Mouse (Mus musculus) heart, postnatal 4 days (tissue): Measurements from ENCODE around the gene Sugct. TPM values are rescaled to one million over a fixed set of nuclear protein-coding genes. Genes with fewer than 3 reads are reported as not detected.

Source experiments
- DNase-seq: peaks from one replicate; pipeline ENCODE4 v3.0.0; 2021
- total RNA-seq, 2 experiments: library from RNA; stranded (reverse); gene quantifications; 2 replicates each; pipeline ENCODE4 v1.2.3; 2021

Sugct gene
- total RNA-seq, 2 experiments from 2014 or later = 1.2 TPM

- DNase-seq = no peak
These were observed 404.3 kb downstream of the Sugct start for GRCm38 (mm10) chr13:17291057-17291456.

DNA sequence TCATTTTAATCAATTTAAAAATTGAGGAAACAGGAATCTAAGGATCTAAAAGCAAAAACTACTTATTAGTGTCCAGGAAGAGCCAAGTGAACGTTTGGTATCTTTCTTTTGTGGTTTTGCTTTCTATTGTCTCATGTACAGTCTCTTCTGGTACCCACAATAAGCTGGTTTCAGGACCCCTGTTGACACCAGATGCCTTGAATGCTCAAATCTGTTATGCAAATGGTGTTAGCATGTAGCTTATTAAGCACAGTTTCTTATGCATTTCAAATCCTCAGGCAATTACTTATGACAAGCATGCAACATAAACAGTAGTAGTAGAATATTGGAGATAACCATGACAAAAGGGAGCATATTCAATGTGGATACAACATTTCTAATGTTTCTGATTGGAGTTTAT lies 407.0 kb downstream of the Sugct start:
- no peak for DNase-seq

DNA sequence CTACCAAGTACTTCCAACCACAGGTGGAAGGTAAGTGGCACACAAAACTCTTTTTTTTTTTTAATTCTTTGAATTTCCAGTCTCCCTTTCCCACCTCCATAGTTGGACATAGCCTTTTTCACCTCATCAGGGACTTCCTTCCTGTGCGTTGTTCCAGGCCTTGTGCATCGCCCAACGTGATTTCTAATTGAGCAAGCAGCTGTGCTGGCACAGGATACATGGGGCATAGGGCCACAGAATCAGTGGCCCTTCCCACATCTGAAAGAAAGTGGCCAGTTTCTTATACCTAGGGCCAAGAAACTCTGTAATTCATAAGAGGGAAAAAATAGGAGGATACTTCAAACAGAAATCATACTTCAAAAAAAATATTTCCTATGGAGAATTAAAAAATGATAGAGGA lies 449.4 kb downstream of the Sugct start:
- DNase-seq = no peak

- no peak for DNase-seq
These were observed 478.8 kb downstream of the Sugct start for GRCm38 (mm10) chr13:17216524-17216923.

DNA sequence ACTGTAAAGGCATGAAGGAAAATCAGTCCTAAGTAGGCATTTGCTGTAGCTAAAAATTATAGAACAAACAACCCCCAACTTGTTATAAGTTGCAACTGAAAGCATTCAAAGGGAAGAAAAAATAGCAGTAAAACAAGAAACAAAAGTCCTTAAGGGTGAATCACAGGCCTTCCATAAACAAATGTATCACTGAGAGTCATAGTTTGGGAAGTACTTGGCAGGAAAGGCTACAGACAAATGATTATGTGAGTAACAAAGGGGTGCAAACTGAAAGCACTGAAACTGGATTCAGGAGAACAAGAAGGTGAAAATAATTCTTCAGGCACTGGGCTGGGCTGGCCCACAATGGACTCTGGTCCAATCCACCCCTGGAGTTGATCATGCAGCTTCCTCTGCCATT lies 482.7 kb downstream of the Sugct start:
- DNase-seq = no peak

DNA sequence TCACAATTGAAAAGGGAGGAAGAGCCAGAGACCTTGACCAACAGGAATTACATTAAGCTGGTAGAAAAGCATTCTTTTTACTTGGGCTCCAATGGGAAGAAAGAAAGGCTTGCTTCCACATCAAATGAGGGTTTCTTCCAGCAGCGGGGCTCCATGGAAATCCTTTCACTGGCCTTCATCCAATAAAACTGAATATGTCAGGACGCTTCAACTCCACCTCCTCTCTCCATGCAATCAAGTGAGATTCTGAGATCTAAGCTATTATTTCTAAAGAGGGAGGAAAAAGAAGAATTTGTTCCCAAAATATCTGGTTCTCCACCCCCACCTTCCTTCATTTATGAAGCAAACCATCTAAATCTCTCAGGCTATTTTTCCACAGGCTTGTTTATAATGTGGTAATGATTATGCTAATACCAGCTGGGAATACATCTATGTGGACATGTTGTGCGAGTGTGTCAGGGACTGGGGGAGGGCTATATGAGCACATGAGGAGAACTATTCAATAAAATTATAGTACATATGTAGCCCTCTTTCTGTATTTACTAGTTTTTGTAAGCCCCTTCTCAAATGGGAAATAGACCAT lies 505.1 kb downstream of the Sugct start:
- DNase-seq = no peak

DNA sequence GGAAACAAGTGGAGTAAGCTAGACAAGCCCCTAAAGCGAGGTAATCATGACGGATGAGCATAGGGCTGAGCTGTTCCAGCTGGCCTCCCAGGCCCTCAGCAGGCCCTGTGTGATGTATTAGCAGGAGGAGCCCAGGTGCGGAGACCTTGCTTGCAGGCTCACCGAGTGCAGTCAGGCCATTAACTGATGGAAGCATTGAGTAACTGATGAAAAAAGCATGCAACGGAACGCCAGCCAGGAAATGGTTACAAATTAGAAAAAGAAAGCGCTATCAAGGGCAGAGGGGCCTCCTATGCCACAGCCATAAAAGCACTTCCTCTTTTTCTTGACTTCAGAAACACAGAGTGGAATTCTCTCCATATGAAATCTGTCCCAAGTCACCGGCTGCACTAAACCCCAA lies 510.1 kb downstream of the Sugct start:
- DNase-seq = no peak

- DNase-seq = no peak
These were observed 529.4 kb downstream of the Sugct start for GRCm38 (mm10) chr13:17165917-17166316.

DNA sequence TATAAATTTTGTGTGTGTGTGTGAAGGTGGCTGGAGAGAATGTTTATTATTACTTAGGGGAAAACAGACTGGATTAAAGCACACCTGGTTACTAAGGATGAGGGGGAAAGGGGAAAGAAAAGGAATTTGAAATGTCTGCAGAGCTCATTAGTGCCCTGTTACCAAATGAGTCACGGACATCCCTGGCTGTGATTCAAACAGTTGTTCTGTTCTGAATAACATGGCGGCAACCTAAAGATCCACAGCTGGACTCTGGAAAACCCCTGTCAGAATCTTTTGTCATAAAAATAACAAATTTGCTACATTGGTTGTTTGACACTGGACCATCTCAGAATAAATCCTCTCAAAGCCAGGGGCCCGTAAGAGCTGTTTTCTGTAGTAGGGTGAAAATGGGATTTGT lies 530.6 kb downstream of the Sugct start:
- no peak for DNase-seq

DNA sequence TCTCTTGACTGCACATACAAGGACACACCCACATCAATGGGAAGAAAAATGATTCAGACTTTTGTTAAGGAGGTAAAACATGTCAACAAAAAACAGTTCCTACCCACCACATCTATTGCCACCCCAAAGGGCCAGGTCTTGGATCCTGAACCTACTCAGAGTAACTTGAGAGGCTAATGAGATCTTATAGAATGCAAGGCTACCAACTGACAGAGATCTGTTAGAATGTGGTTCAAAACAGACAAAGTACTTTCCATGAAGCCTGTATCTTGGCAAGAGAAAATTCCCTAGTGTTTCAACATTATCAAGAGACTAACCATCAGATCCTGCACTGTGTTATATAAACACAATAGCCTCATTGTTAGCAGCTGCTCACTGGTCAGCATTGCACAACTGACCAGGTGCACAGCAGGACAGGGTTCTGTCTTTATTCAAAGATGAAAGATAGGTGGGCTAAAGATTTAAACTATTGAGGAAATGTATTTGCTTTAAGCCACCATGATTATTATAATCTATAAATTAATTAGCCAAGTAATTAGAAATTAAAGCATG lies 548.8 kb downstream of the Sugct start:
- DNase-seq = no peak

DNA sequence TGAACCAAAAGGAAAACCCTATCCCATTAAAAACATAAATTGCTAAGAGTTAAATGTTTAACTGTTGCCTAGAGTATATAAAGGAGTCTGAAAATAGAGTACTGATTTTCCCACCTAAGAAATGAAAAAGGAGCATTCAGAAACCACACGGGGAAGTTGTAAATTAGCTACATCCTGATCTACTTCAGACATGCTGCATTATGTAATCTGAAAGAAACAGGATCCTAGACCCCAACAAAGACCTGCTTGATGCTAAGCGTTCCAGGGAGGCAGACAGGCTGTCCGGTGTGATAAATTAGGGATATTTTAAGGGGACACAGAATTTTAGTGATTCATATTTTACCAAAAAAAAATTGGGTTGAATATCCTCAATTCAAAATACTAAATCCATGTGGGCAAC lies 579.3 kb downstream of the Sugct start:
- no peak for DNase-seq

DNA sequence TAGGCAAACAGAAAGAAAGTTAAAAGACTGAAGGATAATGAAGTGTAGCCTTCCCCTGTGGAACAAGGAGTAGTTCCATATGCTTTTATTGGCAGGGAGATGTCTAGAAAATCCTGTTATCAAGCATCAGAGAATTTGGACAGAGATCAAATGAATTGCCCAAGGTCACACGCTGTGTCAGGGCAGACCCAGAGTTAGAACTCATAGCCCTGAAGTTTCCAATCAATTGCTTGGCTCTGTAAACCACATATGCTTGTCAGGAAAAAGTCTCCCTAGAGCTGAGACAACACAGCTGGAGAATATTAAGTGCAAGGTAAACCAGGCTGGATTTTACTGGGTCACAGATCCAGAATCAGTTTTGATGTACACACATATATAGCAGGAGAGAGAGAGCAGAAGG lies 593.0 kb downstream of the Sugct start:
- no peak for DNase-seq

GRCm38 (mm10) chr13:17086547-17086946 lies 608.8 kb downstream of the Sugct start:
- no peak for DNase-seq

GRCm38 (mm10) chr13:17086146-17086545 lies 609.2 kb downstream of the Sugct start:
- DNase-seq = no peak

DNA sequence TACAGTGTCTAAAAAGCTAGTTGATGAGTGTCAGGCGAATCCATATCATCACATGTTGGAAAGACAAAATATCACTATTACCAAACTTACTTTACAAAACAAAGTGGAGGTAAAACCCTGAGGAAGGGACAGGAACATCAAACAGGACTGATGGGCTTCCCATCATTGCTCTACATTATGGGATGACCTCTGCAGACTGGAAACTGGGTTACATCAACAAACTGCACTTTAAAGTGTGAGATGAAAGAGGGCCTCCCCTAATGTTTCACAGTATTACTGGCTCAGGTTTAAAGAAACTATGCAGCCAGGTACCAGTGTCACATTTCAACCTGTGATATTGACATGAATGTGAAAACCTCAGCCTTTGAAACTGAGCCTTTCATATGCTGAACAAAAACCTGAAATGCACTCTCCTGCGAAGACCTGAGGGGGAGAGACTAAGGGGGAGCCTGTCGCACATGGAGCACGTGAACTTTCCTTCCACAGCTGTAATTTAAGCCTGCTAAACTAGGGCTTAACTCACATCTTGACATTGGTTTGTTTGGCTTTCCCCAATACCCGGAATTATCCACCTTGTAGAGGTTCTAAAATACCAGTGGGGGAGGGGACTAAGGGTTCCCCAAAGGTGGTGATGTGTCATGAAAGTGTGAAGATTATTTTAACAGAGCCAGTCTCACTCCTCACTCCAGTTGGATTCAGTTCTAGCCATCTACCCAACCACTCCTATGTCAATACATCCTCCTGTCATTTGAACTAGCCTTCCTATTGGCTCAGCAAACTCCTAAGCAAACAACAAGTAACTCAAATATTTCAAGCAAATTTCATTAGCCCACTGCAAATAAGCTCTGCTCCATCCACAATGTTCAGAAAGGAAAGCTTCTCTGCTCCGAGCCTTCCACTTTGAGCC lies 610.2 kb downstream of the Sugct start:
- DNase-seq = no peak

DNA sequence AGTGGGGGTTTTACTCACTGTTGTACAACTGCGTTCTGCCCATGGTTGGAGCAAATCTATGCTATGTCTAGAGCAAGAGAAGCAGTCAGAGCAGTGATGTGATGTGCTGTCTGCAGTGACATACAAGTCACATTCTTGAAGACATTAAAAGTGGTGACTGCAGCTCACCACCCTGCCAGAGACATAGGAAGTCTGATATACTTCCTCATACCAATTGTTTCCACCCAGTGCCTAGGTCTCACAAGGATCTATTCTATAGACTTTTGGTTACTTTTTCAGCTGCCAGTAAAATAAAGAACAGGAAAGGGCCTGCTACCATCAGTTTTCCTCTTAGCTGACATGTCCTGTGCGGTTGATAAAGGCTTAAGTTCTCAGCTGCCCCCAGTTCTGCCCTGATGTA lies 613.7 kb downstream of the Sugct start:
- DNase-seq = no peak

DNA sequence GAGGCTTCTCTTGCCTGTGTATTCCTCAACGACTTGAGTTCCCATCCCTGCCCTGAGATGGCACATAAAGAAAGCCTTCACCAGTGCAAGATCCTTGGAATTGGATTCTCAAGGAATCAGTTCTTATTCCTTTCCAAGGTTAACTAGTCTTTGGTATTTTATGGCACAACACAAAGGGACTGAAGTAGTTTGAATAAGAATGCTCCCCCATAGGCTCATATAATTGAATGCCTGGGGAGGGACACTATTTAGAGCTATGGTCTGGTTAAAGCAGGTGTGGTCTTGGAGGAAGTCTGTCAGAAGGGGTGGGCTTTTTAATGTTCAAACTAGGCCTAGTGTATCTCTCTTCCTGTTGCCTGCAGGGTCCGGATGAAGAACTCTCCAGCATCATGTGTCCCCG lies 629.8 kb downstream of the Sugct start:
- DNase-seq = no peak

DNA sequence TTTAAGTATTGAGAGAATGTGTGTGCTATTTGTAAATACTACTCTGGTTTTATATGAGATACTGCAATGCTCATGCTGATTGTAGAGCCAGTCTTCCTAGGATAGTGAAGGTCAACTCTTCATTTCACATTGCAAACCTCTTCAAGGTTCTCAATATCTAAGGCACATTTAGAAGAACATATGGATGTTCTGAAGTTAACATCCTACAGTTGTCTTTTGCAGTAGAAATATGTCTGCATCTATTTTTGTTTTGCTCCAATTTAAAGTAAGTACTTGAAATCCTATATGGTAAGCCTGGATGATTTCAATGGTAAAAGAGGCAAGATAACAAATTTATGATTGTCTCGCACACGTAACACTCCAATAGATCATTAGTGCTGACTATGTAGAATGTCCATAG lies 638.7 kb downstream of the Sugct start:
- no peak for DNase-seq

GRCm38 (mm10) chr13:17043426-17044224 lies 651.7 kb downstream of the Sugct start:
- DNase-seq = no peak

DNA sequence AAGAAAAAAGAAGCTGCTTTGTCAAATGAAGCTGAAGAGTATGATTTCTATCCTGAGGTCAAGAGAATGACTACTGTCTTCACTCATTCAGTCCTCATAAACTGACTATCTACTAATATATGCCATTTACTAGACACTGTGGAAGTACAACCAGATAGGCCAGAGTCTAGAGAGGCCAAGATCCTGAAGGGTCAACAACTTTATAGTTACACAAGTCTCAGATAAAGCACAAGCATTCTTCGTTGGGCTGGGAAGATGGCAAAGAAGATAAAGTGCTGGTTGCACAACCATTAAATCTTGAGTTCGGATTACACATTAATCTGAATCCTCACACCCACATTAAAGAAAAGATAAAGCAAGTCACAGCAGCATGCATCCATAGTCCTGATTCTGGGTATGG lies 653.0 kb downstream of the Sugct start:
- DNase-seq = no peak

- DNase-seq = no peak
These were observed 655.6 kb downstream of the Sugct start for GRCm38 (mm10) chr13:17039727-17040126.

DNA sequence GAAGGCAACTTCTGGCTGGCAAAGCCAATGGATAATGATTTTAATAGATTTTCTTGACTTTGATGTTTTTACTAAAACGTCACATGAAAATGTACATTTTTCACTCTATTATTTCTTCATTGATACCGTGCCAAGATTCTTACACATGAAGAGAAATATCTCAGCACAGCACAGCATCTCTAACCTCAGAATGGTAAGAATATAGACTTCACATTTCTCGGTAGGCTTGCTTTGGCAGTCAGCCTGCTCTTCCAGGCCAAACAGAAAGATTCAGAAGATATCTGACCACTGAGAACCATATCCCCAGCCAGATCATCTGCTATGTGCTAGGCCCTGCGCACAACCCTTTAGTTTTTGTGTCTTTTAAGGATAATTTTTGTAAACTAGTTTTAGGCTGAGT lies 657.0 kb downstream of the Sugct start:
- DNase-seq = no peak

- DNase-seq = no peak
These were observed 657.5 kb downstream of the Sugct start for GRCm38 (mm10) chr13:17037899-17038298.
